Mouse (Mus musculus): ENCODE results near the gene Hoxc5.

The Hoxc5 gene

DNA sequence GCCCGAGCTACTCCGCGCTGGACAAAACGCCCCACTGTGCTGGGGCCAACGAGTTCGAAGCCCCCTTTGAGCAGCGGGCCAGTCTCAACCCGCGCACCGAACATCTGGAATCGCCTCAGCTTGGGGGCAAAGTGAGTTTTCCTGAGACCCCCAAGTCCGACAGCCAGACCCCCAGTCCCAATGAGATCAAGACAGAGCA lies at the start of gene Hoxc5:
TSS of gene Hoxc5 (plus strand) at position 132 of the 199 bp plus-strand sequence.
- DNase-seq (ENCODE audit: low spot score) = no peak

- no peak for DNase-seq (ENCODE audit: low spot score)
These were observed 49.2 kb upstream of the Hoxc5 start for GRCm38 (mm10) chr15:102917972-102918572.

- DNase-seq (ENCODE audit: low spot score) = no peak
These were observed 48.5 kb upstream of the Hoxc5 start for GRCm38 (mm10) chr15:102918611-102919265.

GRCm38 (mm10) chr15:102919336-102920180 lies 47.7 kb upstream of the Hoxc5 start:
- DNase-seq (ENCODE audit: low spot score) = no peak

GRCm38 (mm10) chr15:102920619-102921018 lies 46.6 kb upstream of the Hoxc5 start:
- DNase-seq (ENCODE audit: low spot score) = no peak

DNA sequence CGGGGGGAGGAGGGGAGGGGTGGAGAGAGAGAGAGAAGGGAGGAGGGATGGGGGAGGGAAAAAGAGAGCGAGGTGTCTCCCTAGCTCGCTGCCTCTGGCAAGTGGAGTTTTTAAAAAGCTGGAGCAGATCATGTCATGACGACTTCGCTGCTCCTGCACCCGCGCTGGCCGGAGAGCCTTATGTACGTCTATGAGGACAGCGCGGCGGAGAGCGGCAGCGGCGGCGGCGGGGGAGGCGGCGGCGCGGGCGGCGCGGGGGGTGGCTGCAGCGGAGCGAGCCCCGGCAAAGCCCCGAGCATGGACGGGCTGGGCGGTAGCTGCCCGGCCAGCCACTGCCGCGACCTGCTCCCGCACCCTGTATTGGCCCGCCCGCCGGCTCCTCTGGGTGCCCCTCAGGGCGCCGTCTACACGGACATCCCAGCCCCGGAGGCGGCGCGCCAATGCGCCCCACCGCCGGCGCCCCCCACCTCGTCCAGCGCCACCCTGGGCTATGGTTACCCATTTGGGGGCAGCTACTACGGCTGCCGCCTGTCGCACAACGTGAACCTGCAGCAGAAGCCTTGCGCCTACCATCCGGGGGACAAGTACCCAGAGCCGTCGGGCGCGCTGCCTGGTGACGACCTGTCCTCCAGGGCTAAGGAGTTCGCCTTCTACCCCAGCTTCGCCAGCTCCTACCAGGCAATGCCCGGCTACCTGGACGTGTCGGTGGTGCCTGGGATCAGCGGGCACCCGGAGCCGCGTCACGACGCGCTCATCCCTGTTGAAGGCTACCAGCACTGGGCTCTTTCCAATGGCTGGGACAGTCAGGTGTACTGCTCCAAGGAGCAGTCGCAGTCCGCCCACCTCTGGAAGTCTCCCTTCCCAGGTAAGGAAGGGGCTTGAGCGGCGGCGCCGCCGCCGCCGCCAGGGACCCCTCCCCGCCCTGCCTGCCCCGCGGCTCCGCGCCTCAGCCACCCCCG lies 45.9 kb upstream of the Hoxc5 start, which contains the start of gene Hoxc13:
TSS of gene Hoxc13 (plus strand) at position 51 of the 959 bp plus-strand sequence.
- DNase-seq (ENCODE audit: low spot score) = no peak

DNA sequence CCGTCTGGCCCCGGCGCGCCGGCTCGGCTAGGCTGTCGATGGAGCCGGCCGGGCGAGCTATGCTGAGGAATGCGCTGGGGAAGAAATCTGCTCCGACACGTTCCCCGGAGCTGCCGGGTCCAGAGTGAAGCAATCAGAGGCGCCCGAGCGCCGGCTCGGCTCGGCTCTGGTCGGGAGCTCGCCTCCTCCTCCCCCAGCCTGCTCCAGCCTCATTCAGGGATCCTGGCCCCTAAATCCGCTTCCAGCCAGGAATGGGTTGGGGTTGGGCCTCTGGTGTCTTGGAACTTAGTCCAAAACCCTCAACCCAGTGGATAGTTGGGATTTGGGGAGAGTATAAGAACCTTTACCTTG lies 45.3 kb upstream of the Hoxc5 start:
- no peak for DNase-seq (ENCODE audit: low spot score)

- no peak for DNase-seq (ENCODE audit: low spot score)
These were observed 44.4 kb upstream of the Hoxc5 start for GRCm38 (mm10) chr15:102922636-102923500.

DNA sequence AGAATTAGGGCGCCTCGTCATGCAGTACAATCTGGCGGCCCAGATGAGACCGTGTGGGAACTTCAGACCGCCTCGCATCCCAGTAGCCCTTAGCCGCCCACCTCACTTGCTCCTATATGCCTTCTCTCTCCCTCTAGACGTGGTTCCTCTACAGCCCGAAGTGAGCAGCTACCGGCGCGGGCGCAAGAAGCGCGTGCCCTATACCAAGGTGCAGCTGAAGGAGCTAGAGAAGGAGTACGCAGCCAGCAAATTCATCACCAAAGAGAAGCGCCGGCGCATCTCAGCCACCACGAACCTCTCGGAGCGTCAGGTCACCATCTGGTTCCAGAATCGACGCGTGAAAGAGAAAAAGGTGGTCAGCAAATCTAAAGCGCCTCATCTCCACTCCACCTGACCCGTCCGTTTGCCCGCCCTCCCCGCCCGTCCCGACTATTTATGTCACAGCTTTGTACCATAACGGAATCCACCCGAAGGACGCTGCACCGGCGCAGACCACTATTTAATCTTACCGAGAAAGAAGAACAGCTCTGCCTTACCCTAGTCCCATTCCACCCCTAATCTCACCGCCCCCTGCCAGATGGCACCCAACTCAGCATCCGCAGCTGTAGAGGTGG lies 40.1 kb upstream of the Hoxc5 start:
- no peak for DNase-seq (ENCODE audit: low spot score)

DNA sequence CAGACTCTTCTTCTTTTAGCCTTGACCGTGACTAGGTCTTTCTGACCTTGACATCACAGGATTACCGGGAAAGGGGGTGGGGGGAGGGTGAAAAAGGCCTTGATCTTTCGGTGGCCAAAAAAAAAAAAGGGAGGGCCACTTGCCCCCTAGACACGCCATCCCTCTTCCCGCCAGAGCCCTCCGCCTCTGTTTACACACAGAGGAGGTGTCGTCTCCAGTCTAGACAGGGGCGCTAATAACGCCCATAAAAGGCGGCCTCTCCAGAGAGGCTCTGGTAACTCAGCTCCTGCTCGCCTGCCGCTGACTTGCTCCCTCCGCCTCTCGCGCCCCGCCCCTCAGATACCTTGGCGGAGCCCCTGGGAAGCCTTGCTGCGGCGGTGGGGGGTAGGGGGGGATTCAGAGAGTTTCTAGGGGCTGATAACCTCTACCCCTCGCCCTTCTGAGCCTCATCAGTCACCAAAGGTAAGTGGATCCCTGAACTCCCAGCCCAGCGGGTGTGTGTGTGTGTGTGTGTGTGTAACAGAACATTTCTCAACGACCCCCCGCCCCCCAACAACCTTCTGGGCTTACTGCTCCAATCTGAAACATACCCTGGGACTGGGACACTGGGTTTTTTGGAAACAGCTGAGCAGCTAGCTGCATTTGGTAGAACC lies 35.4 kb upstream of the Hoxc5 start:
- DNase-seq (ENCODE audit: low spot score) = no peak

DNA sequence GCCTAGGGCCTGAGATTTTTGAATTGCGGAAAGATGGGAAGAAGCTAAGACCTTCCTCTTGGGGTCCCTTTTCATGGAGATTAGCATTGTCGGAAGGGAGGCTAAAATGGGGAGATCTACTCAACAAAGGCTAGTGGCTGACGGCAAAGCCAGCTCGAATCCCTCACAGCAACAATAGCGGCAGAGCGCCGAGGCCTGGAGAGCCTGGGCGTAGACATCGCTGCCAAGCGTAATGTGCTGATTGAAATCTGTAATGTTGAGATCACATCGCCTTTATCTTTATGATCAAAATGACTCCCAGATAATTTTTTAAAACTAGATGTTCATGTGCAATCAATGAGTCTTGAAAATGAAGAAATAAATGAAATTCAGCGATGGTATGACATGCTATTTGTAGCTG lies 32.8 kb upstream of the Hoxc5 start:
- DNase-seq (ENCODE audit: low spot score) = no peak

GRCm38 (mm10) chr15:102934897-102935296 lies 32.3 kb upstream of the Hoxc5 start:
- no peak for DNase-seq (ENCODE audit: low spot score)

- DNase-seq (ENCODE audit: low spot score) = no peak
These were observed 30.8 kb upstream of the Hoxc5 start, which contains the start of gene Hoxc12 for GRCm38 (mm10) chr15:102936279-102936972. Hoxc12 (plus strand) TSS chr15:102936757.

GRCm38 (mm10) chr15:102937036-102937666 lies 30.1 kb upstream of the Hoxc5 start:
- no peak for DNase-seq (ENCODE audit: low spot score)

DNA sequence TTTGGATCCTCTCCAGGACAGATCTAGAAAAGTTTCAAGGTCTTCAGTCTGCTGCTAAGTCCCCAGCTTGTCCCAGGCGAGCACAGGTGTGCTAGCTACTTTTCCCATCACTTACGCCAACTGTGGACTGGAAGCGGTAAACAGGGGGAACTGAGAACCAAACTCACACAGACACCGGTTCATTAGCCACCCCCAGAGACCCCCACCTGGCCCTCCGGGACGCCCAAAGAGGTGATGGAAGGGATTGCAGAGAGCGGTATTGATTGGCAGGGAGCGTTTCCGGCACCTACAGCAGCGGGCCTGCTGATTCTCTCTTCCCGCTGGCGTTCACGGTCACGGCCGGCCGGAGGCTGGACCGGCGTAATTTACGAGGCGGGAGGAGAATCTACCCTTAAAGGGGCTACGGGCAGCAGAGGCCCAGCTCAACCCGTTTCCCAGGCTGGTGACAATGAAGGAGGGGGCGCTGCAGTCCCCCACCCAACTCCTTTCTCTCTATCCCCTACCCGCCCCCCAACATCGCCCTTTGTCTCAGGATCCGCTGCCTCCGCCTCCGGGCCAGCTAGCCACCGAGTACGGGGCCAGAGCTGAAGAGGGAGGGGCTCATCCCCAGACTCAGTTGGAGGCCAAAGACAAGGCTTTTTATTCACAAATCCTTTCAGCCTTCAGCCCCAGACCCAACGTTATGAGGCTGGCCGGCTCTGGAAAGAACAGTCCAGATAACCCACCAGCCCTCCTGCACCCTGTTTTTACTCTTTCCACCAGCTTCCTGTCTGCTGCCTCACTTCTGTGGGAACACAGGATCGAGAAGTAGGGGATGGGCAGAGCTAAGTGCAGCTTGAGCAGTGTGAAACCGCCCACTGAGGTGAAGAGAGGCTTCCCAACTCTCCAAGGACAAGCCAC lies 27.7 kb upstream of the Hoxc5 start:
- no peak for DNase-seq (ENCODE audit: low spot score)

- DNase-seq (ENCODE audit: low spot score) = no peak
These were observed 24.3 kb upstream of the Hoxc5 start for GRCm38 (mm10) chr15:102942739-102943467.

GRCm38 (mm10) chr15:102943468-102943813 lies 23.8 kb upstream of the Hoxc5 start:
- DNase-seq (ENCODE audit: low spot score) = no peak

All from T-cell, adult 2 months (primary cell).